Mouse (Mus musculus): Measurements from ENCODE around the gene N6amt1.

Gene N6amt1

DNA sequence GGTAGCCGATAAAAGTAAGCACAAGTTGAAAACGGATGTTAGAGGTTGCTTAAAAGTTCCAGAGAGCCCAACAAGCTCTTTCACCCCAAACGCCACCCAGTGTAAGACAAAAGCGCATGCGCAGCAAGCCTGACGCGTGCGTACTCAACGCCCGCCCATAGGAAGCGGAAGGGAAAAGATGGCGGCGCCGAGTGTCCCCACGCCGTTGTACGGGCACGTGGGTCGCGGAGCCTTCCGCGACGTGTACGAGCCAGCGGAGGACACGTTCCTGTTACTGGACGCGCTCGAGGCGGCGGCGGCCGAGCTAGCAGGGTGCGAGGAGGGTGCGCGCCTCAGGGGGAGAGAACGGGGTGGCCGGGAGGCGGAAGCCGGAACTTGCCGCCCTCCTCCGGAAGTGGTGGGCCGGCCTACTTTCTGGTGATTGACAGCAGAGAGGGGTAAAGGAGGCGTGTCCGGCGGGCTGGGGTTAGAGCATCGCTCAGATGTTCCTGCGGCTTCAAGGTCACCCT, at the start of gene N6amt1:
TSS of gene N6amt1 (plus strand) at position 111 of the 509 bp plus-strand sequence.
- in situ Hi-C loops (cut with MboI, MseI): loop anchor here in 1 of 2 experiments (5.0 kb wide), 1 partner anchor 353 kb away; no protein-coding TSS in a partner anchor

DNA sequence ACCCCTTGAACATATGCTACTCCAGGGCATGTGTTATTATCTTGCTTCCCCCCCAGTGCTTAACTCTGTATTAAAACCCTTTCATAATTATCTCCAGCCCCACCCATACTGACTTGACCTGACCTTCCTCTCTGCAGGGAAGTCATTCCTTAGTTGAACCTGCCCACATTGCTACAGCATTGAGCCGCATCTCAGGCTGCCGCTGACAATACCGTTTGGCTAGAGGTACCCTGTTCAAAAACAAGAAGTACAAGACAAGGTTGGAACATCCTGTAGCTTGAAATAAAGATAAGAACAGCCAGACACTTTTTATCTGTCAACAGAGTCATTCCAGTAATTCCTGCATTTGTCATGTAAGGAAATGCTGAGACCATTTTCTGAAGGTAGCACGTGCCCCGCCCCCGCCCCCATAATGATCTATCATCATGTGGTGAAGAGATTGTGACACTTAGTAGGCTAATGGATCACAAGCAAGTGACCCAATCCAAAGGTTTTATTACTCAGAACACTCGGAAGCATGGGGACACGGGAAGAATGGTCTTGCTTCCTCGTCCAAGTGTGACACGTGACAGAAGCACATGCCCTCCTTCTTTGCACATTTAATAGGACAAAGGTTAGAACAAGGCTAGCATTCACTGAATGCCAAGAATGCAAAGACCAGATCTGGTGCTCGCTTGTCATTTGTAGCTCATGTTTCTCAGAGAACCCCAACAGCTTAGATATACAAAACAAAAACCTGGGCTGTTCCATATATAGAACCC, 48.6 kb upstream of the N6amt1 start:
- in situ Hi-C loops (cut with MboI, MseI): loop anchor here in 1 of 2 experiments (10.0 kb wide), 1 partner anchor 281 kb away; no protein-coding TSS in a partner anchor

DNA sequence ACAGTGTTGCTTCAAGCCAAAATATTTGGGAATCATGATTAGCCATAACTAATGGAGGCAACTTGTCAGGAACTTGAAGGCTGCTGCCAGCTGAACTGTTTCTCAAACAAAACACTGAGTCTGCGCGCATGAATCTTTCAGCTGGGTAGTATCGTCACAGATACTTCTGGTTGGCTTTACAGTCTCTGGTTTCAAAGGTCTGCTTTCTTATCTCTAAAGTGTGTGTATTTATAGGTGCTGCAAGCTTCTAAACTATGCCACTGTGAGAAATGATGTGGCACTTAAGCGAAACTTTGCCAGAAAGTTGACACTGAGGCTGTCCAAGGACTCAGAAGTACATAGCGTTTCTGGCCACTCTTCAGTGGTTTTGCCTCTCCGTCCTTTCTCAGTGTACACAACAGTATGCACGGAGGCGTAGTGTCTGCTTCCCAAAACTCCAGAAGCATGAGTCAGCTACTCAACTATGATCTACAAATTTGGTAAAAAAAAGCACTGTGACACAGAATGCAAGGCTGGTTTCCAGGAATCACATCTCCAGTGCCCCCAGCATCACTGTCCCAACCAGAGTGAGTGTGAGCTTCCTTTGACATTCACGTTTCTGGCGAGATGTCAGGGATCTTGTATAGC, 46.8 kb upstream of the N6amt1 start:
- in situ Hi-C loops (cut with MboI, MseI): loop anchor here in 1 of 2 experiments (10.0 kb wide), 1 partner anchor 282 kb away; no protein-coding TSS in a partner anchor

DNA sequence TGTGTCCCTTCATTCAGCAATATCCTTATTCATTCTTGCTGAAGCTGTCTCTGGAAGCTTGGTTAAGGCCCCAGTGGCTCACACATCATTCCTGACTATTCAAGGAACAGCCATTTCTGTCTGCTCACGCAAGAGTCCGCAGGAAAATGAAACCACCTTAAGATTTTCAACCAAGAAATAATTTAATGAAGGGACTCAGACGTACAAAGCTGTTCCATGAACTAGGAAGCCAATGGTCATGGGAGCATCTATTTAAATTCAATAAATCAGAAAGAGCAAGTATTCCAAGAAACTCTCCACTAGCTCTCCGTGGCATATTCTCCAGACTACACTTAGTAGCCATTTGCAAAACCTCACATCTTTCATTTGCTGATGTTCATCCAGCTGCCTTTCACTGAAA, 43.3 kb upstream of the N6amt1 start:
- in situ Hi-C loops (cut with MboI, MseI): no loop called here

DNA sequence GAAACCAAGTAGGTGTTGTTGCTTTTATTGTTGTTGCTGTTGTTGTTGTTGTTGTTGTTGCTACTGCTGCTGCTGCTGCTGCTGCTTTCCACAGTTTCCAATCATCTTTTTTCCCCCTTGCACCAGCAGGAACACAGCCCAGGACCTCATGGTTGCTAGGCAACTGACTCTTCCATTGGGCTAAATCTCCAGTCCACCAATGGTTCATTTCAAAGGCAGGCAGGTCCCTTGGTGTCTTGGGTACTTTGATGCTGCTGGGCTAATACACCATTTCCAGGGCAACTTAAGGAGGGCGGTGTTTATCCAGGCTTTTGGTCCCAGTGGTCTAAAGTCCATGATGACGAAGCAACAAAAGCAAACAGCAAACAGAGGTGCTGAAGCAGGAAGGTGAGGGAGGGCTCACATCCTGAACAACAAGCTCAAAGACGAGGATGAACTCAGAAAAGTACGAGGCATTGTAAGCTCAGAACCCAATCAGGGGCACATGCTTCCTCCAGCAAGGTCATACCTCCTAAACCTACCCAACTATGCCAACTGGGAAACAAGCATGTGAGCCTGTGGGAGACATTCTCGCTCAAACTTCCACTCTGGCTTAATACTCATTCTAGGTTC, 35.7 kb upstream of the N6amt1 start:
- in situ Hi-C loops (cut with MboI, MseI): no loop called here

DNA sequence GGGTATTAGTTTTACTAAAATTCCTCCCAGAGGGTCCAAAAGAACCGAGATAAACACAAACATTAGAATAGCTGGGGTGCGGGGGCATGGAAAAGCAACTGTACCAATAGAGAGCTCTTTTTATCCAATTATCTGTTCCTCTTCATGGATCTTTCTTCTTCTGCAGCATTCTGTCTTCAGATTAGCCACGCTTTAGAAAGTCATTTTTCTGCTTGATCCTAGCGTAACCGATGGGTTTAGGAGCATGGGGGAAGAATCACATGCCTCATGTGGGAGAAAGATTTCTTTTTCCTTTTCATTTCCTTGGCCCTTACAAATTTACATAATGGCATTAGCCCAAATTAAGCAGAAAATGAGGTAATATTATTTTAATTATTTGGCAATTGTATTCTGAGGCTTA, 35.0 kb upstream of the N6amt1 start:
- in situ Hi-C loops (cut with MboI, MseI): no loop called here

DNA sequence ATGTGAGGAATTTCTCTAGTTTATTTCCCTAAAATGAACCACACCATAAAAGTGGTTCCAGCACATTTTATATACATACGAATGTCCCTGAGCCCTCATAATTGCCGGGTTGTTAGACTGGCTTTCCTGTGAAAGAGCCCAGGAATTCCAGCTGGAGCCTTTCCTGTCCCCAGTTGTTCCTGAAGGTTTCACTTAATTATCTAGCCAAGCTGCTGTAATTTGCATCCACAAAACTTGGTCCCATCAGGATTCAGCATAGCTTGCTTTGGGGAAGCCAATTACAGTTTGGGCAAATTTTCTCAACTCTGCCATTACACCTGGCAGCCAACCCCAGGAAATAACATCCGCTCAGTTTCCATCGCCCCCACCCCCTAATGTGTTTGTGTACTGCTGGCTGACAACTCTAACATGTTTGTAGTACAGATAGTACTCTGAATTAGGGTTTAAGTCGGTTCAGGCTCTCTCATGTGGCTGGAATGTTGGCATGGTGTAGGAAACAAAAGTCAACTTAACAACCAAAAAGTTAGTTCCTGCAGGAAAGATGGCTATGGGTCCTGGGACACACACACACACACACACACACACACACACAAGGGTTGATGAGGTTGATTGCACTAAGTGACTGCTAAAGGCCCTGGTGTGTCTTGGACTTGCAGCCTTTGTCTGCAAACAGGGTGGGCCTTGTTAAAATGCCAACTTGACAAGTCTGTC, 34.3 kb upstream of the N6amt1 start:
- in situ Hi-C loops (cut with MboI, MseI): no loop called here

DNA sequence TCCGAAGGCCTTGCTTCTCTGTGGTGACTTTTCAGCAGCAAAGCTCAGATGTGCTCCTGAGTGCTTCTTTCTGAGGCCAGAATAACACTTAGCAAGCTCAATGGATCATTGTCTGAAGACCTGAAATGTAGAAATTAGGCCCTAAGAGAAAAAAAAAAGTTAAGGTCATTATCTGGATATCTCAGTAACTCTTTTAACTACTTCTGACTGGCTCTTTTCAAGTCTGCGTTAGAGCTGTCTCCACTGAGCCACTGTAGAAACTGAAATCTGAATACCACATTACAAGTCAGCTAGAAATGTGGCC, 33.8 kb upstream of the N6amt1 start:
- in situ Hi-C loops (cut with MboI, MseI): no loop called here

DNA sequence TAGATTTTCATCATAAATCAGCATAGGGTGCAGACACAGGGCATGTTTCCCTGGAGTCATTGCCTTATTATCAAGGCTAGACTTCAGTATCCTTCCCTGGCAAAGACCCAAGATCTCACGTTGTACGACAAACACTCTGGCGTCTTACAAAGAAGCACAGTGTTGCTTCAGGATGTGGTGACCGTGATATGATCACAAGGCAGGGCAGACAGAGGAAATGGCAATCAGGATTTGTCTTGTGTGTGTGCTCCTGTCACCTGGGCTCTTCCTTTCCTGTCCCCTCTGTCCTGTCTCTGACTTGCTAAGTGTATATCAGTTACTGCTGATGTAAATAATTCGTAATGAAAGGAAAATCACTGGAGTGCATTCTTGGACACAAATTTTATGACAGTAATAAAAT, 29.4 kb upstream of the N6amt1 start:
- in situ Hi-C loops (cut with MboI, MseI): no loop called here

DNA sequence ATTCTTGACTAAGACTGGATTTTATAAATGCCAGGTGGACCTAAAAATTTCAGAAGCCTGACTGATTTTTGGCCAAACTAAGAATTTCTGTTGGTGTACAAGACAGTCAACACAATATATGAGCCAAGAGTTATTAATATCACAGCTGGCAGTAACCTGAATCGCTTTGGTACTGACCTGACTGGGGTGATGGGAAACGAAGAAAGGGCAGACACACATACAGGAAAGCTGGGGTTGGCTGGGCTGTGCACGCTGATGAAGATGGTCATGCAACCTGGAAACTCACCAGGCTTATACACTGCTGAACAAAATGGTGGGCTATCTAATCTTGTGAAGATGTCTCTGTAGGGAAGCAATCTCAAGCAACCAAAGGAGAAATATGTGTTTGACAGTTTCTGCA, 24.0 kb upstream of the N6amt1 start:
- in situ Hi-C loops (cut with MboI, MseI): loop anchor here in 1 of 2 experiments (25.0 kb wide), 1 partner anchor 882 kb away; no protein-coding TSS in a partner anchor

DNA sequence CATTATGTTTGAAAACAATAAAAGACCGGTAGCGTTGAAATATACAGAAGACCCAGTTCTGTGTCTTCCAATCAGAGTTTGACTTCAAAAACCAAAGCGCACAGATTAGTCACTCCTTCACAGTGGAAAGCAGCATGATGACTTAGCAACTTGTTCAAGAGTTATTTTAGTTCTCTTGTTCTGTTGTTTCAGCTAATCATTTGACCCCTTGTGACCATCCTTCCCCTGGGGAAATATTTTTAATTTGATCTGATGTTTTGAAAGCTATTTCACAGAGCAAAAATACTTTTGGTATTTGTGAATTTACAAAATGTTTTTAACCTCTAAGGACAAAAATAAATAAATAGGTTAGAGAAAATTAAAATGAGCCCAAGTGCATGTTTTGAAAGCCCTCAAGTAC, 19.2 kb upstream of the N6amt1 start:
- in situ Hi-C loops (cut with MboI, MseI): loop anchor here in 1 of 2 experiments (25.0 kb wide), 1 partner anchor 878 kb away; no protein-coding TSS in a partner anchor

DNA sequence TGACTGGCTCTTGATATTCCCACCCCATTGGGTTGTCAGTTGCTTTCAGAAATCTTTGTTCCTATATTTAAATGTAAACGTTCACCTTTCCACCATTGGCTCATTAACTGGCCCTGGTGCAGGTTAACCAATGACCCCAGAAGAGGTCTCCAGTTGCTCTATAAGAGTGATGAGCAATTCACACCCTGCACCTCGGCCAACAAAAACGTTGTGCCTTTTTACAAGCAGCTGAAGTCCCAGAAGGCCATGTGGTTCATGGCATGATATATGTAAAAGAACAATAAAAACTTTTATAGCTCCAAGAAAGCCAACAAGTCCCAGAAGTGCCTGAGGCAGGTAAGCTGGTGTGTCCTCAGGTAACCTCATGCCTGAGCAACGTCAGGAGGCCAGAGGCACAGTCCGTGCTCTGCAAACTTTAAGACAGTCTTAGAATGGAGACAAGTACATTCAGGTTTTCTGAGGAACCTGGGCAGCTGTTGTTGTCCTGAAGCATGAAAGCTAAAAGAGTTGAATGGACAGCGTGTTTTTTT, 12.9 kb upstream of the N6amt1 start:
- in situ Hi-C loops (cut with MboI, MseI): loop anchor here in 1 of 2 experiments (25.0 kb wide), 1 partner anchor 871 kb away; no protein-coding TSS in a partner anchor

DNA sequence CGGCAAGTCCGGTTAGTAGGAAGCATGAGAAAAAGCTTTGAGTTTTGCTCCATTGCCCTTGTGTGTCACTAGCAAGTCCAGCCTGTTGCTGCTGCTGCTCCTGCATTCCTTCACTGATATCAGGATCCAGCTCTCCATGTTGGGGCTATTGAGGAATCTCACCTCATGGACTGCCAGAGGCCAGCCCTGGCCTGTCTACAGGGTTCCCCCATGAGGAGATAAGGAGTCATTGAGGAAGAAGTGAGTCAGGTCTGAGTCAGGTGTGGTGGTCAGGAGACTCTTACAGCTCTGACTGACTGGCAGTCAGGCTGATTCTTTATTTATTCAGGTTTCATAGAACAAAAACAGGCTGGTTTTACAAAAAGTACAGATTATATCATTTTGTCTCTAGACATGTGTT, 5.9 kb upstream of the N6amt1 start:
- in situ Hi-C loops (cut with MboI, MseI): loop anchor here in 1 of 2 experiments (25.0 kb wide), 1 partner anchor 864 kb away; no protein-coding TSS in a partner anchor

DNA sequence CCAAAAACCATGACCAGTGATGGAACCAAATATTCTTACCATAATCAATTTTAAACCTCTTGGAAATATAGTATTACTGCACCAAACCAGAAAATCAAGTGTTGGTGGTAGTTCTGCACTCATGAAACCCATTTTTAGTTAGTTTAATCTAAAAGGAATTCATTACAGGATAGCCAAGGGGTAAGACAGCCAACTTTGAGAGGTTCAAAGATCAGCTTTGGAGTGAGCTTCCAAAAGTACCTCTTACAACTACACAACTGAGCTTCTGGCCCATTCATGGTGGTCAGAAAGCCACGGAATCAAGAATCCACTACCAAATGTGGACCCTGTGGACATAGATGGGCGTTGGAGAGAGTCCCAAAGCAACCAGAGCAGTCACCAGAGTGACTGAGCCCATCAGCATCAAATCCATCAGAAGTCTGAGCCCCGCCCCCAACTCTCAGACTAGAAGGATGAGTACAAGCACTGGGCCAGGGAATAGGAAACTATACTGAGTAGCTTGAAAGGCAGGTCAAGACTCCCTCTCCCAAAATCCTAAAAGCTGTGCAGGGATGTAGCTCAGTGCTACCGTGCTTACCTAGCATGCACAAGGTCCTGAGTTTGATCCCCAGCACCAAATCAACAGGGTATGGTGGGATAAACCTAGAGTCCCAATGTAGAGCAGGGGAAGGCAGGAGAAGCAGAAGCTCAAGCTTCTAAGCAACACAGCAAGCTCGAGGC, 2.4 kb upstream of the N6amt1 start:
- in situ Hi-C loops (cut with MboI, MseI): loop anchor here in 1 of 2 experiments (5.0 kb wide), 1 partner anchor 356 kb away; no protein-coding TSS in a partner anchor

DNA sequence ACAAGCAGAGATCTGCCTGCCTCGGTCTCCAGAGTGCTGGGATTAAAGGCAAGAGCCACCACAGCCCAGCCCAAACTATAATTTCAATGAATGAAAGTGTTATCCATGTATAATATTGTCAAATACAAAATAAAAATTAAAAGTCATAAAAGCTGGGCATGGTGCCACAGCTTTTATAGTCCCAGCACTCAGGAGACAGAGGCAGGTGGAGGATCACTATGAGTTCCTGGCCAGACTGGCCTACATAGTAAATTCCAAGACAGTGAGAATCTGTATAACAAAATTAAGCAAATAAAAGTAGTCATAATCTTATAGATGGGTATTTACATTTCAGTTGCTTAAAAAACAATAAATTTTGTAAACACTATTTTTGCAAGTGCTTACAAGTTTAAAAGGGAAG, 380 bp upstream of the N6amt1 start:
- in situ Hi-C loops (cut with MboI, MseI): loop anchor here in 1 of 2 experiments (5.0 kb wide), 1 partner anchor 354 kb away; no protein-coding TSS in a partner anchor

DNA sequence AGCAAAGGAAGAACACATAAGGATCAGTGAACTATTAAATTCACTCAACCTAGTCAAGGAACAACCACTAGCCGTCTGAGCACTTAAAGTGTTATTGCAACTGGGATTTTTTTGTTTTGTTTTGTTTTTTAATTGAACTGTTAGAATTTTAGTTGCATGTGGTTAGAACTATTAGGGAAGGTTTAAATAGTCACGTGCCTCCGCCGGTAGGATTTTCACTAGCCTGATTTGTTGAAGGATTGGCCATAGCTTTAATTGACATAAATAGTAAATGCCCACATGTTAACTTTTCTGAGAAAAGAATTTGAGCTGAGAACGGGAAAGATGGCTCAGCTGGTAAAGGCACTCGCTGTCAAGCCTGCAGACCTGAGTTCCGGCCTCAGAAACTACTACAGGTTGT, 763 bp downstream of the N6amt1 start:
- in situ Hi-C loops (cut with MboI, MseI): loop anchor here in 1 of 2 experiments (5.0 kb wide), 1 partner anchor 353 kb away; no protein-coding TSS in a partner anchor

DNA sequence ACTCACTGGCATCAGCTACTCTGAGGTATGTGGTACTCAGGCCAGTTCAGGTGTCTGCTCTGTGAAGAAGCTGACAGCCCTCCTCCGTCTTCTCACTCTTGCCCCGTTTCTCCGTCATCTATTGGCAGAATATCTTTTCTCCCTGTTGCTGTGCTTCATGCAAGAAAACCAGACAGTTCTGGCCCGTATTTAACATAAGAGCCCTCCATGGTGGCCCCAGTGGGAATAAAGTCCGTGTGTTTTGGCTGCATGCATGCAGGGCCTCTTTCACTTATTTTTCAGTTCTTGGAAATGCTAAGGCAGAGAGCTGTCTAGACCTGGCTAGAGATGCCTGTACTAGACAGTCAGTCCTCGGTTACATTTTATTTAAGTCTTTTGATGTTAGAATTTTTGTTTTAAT, 6.1 kb downstream of the N6amt1 start:
- in situ Hi-C loops (cut with MboI, MseI): no loop called here

DNA sequence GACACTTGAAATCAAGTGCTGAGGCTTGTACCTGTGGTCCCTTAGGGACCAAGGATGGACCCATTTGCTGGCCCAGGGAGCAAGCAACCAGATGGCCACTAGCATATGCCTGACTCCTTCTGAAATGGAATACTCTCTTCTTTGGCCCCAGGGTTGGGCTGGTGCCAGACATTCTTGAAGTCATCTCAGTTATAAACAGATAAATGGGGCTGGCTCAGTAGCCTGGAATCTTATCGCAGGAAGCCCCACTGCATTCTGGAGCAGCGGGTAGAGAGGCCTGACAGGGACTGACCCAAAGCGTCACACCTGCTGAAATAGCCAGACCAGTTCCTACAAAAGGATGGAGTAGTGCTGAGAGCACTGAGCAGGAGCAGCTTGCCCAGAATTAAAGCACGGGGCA, 10.2 kb downstream of the N6amt1 start:
- in situ Hi-C loops (cut with MboI, MseI): no loop called here

DNA sequence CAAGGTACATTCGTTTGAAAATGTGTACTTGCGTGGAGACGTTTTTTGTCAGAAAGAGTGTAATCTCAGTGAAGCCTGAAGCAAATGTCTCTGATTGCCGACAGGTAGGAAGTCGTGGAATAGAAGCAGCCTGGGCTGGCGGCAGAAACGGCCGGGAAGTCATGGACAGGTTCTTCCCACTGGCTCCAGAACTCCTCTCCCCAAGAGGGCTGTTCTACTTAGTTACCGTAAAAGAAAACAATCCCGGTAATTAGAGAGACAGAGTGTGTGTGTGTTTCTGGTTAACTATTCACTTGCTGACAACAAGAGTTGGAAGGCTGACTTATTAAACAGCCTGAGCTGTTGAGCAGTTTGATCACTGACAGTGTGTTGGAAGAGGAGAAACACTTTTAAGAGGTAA, 12.1 kb downstream of the N6amt1 start:
- in situ Hi-C loops (cut with MboI, MseI): no loop called here

DNA sequence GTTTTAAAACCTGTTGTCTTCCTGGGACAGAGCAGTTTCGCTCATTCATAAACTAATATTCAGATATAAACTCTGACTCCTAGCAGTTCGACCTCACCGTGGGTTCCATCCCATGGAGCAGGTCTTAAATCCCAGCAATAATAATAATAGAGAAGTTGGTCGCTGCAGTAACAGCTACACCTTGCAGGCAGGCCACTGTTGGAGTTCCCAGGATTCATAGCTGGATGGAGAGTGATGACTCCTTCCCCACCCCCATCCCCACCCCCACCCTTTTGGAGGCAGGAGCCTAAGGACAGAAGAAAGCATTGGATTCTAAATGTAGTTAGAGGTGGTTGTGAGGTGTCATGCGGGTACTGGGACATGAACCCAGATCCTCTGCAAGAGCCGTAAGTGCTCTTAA, 12.5 kb downstream of the N6amt1 start:
- in situ Hi-C loops (cut with MboI, MseI): no loop called here
